Mouse (Mus musculus) forebrain, embryonic 14.5 days (tissue): ENCODE data around the gene Phgr1. TPM values are rescaled to one million over a fixed set of nuclear protein-coding genes. Genes with fewer than 3 reads are reported as not detected.

Experiments
- ATAC-seq: fragments of 200-750 bp; cut with Nextera tagmentation; 2 replicates; pipeline ENCODE4 v1.8.0; 2017; ENCODE audit warnings: mild to moderate bottlenecking, moderate library complexity
- DNase-seq: peaks from one replicate; pipeline ENCODE4 v3.0.0-alpha.2; 2015; ENCODE audit warnings: low spot score
- H3K27ac ChIP-seq: fragments of 300-500 bp; sonication (generic); 2 replicates; pipeline ENCODE4 v1.5.1; 2014; ENCODE audit warnings: low read depth, mild to moderate bottlenecking, control low read depth, low read length, moderate library complexity
- H3K27me3 ChIP-seq: fragments of 300-500 bp; sonication (generic); replicated peaks from 2 replicates; pipeline ENCODE4 v1.6.1; 2014; ENCODE audit warnings: low read length, control low read depth, mixed read lengths; ENCODE audit not compliant: control insufficient read depth, insufficient read depth
- H3K36me3 ChIP-seq: fragments of 300-500 bp; sonication (generic); 2 replicates; pipeline ENCODE4 v1.6.1; 2014; ENCODE audit warnings: low read length, control low read depth; ENCODE audit not compliant: control insufficient read depth, insufficient read depth
- H3K4me1 ChIP-seq: fragments of 300-500 bp; sonication (generic); 2 replicates; pipeline ENCODE4 v1.6.1; 2014; ENCODE audit warnings: antibody characterized with exemption, low read length, control low read depth; ENCODE audit not compliant: control insufficient read depth, insufficient read depth
- H3K4me2 ChIP-seq: fragments of 300-500 bp; sonication (generic); 2 replicates; pipeline ENCODE4 v1.6.1; 2014; ENCODE audit warnings: mild to moderate bottlenecking, control low read depth, low read length
- H3K4me3 ChIP-seq: fragments of 300-500 bp; sonication (generic); 2 replicates; pipeline ENCODE4 v1.5.1; 2014; ENCODE audit warnings: low read depth, low read length, control low read depth
- H3K9ac ChIP-seq: fragments of 300-500 bp; sonication (generic); 2 replicates; pipeline ENCODE4 v1.6.1; 2014; ENCODE audit warnings: mild to moderate bottlenecking, low read length, control low read depth, moderate library complexity
- H3K9me3 ChIP-seq: fragments of 300-500 bp; sonication (generic); replicated peaks from 2 replicates; pipeline ENCODE4 v1.6.1; 2016; ENCODE audit warnings: low read length, control low read depth, mixed read lengths; ENCODE audit not compliant: control insufficient read depth
- WGBS: fragments of 180-500 bp; shearing (Covaris S2); extraction: QIAGEN DNeasy Blood & Tissue Kit; methylation state at CpG from one replicate; pipeline ENCODE4 v1.1.7; 2014; 5-methylcytosine and 5-hydroxymethylcytosine counted together
- polyA plus RNA-seq: library from polyadenylated mRNA; unstranded; fragments of >200 nt; fragmentation: Nextera tagmentation; extraction: Ambion mirVana; gene quantifications from 2 replicates; pipeline ENCODE4 v1.2.1, GENCODE M21; 2014

The Phgr1 gene
- polyA plus RNA-seq, 1 experiment from 2014 or later = not detected

GRCm38 (mm10) chr2:118806860-118807259 is 34.3 kb downstream of the Phgr1 start:
- Histone ChIP-seq H3K27ac (no peak overlapping the region), H3K9me3 (no peaks in the 10 kb centered on the region), H3K9ac (no peak overlapping the region), H3K4me1 (no peaks in the 10 kb centered on the region), H3K27me3 (no peaks in the 10 kb centered on the region), H3K4me3 (no peak overlapping the region), H3K4me2 (no peak overlapping the region), H3K36me3 (no peaks in the 10 kb centered on the region)
- ATAC-seq = no peak
- WGBS = 75% methylated on average over 4 of the region's 4 CpGs
- no peak for DNase-seq

GRCm38 (mm10) chr2:118810861-118811260 is 38.3 kb downstream of the Phgr1 start:
- Histone ChIP-seq H3K4me1 (peaks cover 2% of the 10 kb centered on the region; the same call in 1 of the 2 replicates), H3K36me3 (no peaks in the 10 kb centered on the region), H3K9me3 (no peaks in the 10 kb centered on the region), H3K4me2 (no peak overlapping the region), H3K9ac (no peak overlapping the region), H3K27me3 (no peaks in the 10 kb centered on the region), H3K4me3 (no peak overlapping the region), H3K27ac (no peak overlapping the region)
- ATAC-seq (no peak), DNase-seq (no peak)
- 33% methylated on average over 2 of the region's 2 CpGs for WGBS

- Histone ChIP-seq H3K4me1 (peaks cover 2% of the 10 kb centered on the region; the same call in 1 of the 2 replicates), H3K9me3 (no peaks in the 10 kb centered on the region), H3K4me2 (no peak overlapping the region), H3K36me3 (0 out of 2 replicates have a peak, but pooled peaks cover 7% of the 10 kb centered on the region), H3K9ac (no peak overlapping the region), H3K27me3 (no peaks in the 10 kb centered on the region), H3K4me3 (no peak overlapping the region), H3K27ac (no peak overlapping the region)
- ATAC-seq = no peak
- DNase-seq = no peak
- 79% methylated on average over 1 of the region's 1 CpGs for WGBS
Observed at GRCm38 (mm10) chr2:118812724-118813123, 40.2 kb downstream of the Phgr1 start.

- DNase-seq (peak; percentile 97), ATAC-seq (peak; percentile 98)
- Histone ChIP-seq H3K27me3 (no peaks in the 10 kb centered on the region), H3K9ac (peak within 1 kb of the TSS; percentile 77), H3K27ac (peak within 1 kb of the TSS; percentile 65), H3K4me3 (peak within 1 kb of the TSS; percentile 66), H3K9me3 (no peaks in the 10 kb centered on the region), H3K4me1 (peaks cover 2% of the 10 kb centered on the region; the same call in 1 of the 2 replicates), H3K4me2 (peak within 1 kb of the TSS; percentile 86), H3K36me3 (peaks cover 19% of the 10 kb centered on the region; the same call in 1 of the 2 replicates)
- 2% methylated on average over 47 of the region's 49 CpGs for WGBS
Observed at GRCm38 (mm10) chr2:118813981-118814836, 41.6 kb downstream of the Phgr1 start, which contains the start of gene Knstrn. TSS of gene Knstrn (plus strand) at chr2:118814003.

- no peak for DNase-seq
- H3K9me3 ChIP-seq = no peaks in the 10 kb centered on the region
- 95% methylated on average over 5 of the region's 5 CpGs for WGBS
- H3K4me1 ChIP-seq = no peaks in the 10 kb centered on the region
- peaks cover 56% of the 10 kb centered on the region for H3K36me3 ChIP-seq
- no peak overlapping the region for H3K27ac ChIP-seq
- no peak overlapping the region for H3K9ac ChIP-seq
- ATAC-seq = no peak
- H3K4me3 ChIP-seq = no peak overlapping the region
- H3K27me3 ChIP-seq = no peaks in the 10 kb centered on the region
- H3K4me2 ChIP-seq = no peak overlapping the region
Observed at GRCm38 (mm10) chr2:118822800-118823199, 50.2 kb downstream of the Phgr1 start.

- Histone ChIP-seq H3K4me2 (no peak overlapping the region), H3K4me3 (no peak overlapping the region), H3K9me3 (no peaks in the 10 kb centered on the region), H3K27me3 (no peaks in the 10 kb centered on the region), H3K9ac (no peak overlapping the region), H3K4me1 (no peaks in the 10 kb centered on the region), H3K27ac (no peak overlapping the region), H3K36me3 (peaks cover 56% of the 10 kb centered on the region)
- 96% methylated on average over 4 of the region's 4 CpGs for WGBS
- DNase-seq (no peak), ATAC-seq (no peak)
Observed at GRCm38 (mm10) chr2:118824396-118824795, 51.8 kb downstream of the Phgr1 start.

Other genes with a start within 250 kb of the Phgr1 start
- 2.8 and 3.0 TPM in 2 replicates for gene Bmf, start 223.1 kb upstream of the Phgr1 start, polyA plus RNA-seq
- 40.9 and 47.5 TPM in 2 replicates for gene Bub1b, start 174.6 kb upstream of the Phgr1 start, polyA plus RNA-seq
- 14.0 and 18.7 TPM in 2 replicates for gene Pak6, start 109.5 kb upstream of the Phgr1 start, polyA plus RNA-seq
- 0.28 and 0.41 TPM in 2 replicates for gene Ankrd63, start 68.8 kb upstream of the Phgr1 start, polyA plus RNA-seq
- gene Plcb2, start 44.3 kb upstream of the Phgr1 start, polyA plus RNA-seq = 0.48 and 0.57 TPM in 2 replicates
- gene Inafm2, start 27.0 kb upstream of the Phgr1 start, polyA plus RNA-seq = 32.1 and 33.7 TPM in 2 replicates
- 1.0 and 1.2 TPM in 2 replicates for gene Ccdc9b, start 10.1 kb upstream of the Phgr1 start, polyA plus RNA-seq
- 18.0 and 24.5 TPM in 2 replicates for gene Disp2, start 7.0 kb downstream of the Phgr1 start, polyA plus RNA-seq
- 66.2 and 84.2 TPM in 2 replicates for gene Knstrn, start 41.2 kb downstream of the Phgr1 start, polyA plus RNA-seq
- gene Ivd, start 89.2 kb downstream of the Phgr1 start, polyA plus RNA-seq = 39.6 and 45.1 TPM in 2 replicates
- gene Bahd1, start 127.6 kb downstream of the Phgr1 start, polyA plus RNA-seq = 2.0 and 2.1 TPM in 2 replicates
- 7.1 and 7.4 TPM in 2 replicates for gene Chst14, start 153.7 kb downstream of the Phgr1 start, polyA plus RNA-seq